Mouse (Mus musculus) stomach, embryonic 16.5 days (tissue): Measurements from ENCODE around the gene Mapk8ip3. TPM values are rescaled to one million over a fixed set of nuclear protein-coding genes. Genes with fewer than 3 reads are reported as not detected.

Experiments used
- ATAC-seq: fragments of 200-750 bp; cut with Nextera tagmentation; 2 replicates; pipeline ENCODE4 v1.8.0; 2017; ENCODE audit warnings: moderate number of reproducible peaks, moderate TSS enrichment; ENCODE audit not compliant: insufficient read depth, low FRiP score
- H3K27ac ChIP-seq: fragments of 300-500 bp; sonication (generic); 2 replicates; pipeline ENCODE4 v1.5.1; 2014; ENCODE audit warnings: low read length
- H3K27me3 ChIP-seq: fragments of 300-500 bp; sonication (generic); 2 replicates; pipeline ENCODE4 v1.6.1; 2014; ENCODE audit warnings: low read length, control low read depth, mixed read lengths; ENCODE audit not compliant: control insufficient read depth, insufficient read depth
- H3K36me3 ChIP-seq: fragments of 300-500 bp; sonication (generic); 2 replicates; pipeline ENCODE4 v1.6.1; 2014; ENCODE audit warnings: low read length; ENCODE audit not compliant: control insufficient read depth, insufficient read depth
- H3K4me1 ChIP-seq: fragments of 300-500 bp; sonication (generic); 2 replicates; pipeline ENCODE4 v1.6.1; 2014; ENCODE audit warnings: low read length, control low read depth, mixed read lengths; ENCODE audit not compliant: control insufficient read depth, insufficient read depth
- H3K4me2 ChIP-seq: fragments of 300-500 bp; sonication (generic); 2 replicates; pipeline ENCODE4 v1.6.1; 2014; ENCODE audit warnings: low read depth, low read length, mixed read lengths
- H3K4me3 ChIP-seq: fragments of 300-500 bp; sonication (generic); replicated peaks from 2 replicates; pipeline ENCODE4 v1.5.1; 2014; ENCODE audit warnings: mild to moderate bottlenecking, low read length
- H3K9ac ChIP-seq: fragments of 300-500 bp; sonication (generic); 2 replicates; pipeline ENCODE4 v1.6.1; 2014; ENCODE audit warnings: low read length
- H3K9me3 ChIP-seq: fragments of 300-500 bp; sonication (generic); replicated peaks from 2 replicates; pipeline ENCODE4 v1.6.1; 2016; ENCODE audit warnings: low read length, control low read depth; ENCODE audit not compliant: control insufficient read depth
- WGBS: fragments of 180-500 bp; shearing (Covaris S2); extraction: QIAGEN DNeasy Blood & Tissue Kit; methylation state at CpG from one replicate; pipeline ENCODE4 v1.1.7; 2014; 5-methylcytosine and 5-hydroxymethylcytosine counted together
- polyA plus RNA-seq: library from polyadenylated mRNA; unstranded; fragments of >200 nt; fragmentation: Nextera tagmentation; extraction: Ambion mirVana; gene quantifications from 2 replicates; pipeline ENCODE4 v1.2.1, GENCODE M21; 2015

The Mapk8ip3 gene
- polyA plus RNA-seq, 1 experiment from 2014 or later = 33.4 TPM

GRCm38 (mm10) chr17:24888862-24889261 is 47.9 kb downstream of the Mapk8ip3 start:
- Histone ChIP-seq H3K27ac (no peak overlapping the region), H3K27me3 (no peaks in the 10 kb centered on the region), H3K9ac (no peak overlapping the region), H3K9me3 (no peaks in the 10 kb centered on the region), H3K4me2 (no peak overlapping the region), H3K36me3 (peaks cover 14% of the 10 kb centered on the region), H3K4me1 (peaks cover 21% of the 10 kb centered on the region), H3K4me3 (no peak overlapping the region)
- ATAC-seq = no peak
- 86% methylated on average over 3 of the region's 3 CpGs for WGBS

DNA sequence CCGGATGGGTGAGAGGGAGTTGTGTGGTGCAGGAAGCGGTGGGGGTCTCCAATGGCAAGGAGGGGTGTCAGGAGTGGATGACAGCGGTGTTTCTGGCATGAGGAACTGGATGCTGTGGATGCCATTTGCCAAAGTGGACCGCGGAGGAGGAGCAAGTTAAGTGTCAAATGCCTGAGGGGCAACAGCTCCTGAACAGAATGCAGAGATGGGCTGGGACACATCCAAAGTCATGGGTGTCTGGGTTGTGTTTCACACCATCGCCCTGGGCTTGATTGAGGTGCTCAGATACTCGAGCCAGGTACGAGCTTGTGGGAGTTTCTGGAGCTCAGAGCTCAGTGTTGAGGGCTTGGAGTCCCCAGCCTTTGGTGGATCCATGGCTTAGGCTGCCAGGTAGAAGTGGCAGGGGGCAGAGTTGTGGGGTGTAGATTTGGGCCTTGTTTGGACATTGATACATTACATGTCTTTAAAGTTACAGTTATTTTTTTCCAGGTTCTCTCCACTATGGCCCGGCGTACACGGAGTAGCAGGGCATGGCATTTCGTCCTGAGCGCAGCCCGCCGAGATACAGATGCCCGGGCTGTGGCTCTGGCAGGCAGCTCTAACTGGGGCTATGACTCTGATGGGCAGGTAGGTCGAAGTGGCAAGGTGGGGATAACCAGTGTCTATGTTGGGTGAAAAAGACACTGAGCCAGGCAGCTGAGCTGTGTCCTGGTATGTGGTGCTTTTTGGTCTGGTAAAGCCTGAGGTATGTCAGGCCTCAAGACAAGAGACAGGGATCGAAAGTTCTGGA is 49.3 kb downstream of the Mapk8ip3 start:
- H3K27me3 ChIP-seq = no peaks in the 10 kb centered on the region
- peaks cover 8% of the 10 kb centered on the region; the same call in 1 of the 2 replicates for H3K36me3 ChIP-seq
- WGBS = 60% methylated on average over 18 of the region's 18 CpGs
- ATAC-seq = no peak
- peaks cover 18% of the 10 kb centered on the region for H3K4me1 ChIP-seq
- peak overlapping the region; percentile 90 for H3K9ac ChIP-seq
- H3K4me2 ChIP-seq = peak overlapping the region; percentile 98
- H3K4me3 ChIP-seq = peak overlapping the region; percentile 94
- no peak overlapping the region for H3K27ac ChIP-seq
- no peaks in the 10 kb centered on the region for H3K9me3 ChIP-seq

DNA sequence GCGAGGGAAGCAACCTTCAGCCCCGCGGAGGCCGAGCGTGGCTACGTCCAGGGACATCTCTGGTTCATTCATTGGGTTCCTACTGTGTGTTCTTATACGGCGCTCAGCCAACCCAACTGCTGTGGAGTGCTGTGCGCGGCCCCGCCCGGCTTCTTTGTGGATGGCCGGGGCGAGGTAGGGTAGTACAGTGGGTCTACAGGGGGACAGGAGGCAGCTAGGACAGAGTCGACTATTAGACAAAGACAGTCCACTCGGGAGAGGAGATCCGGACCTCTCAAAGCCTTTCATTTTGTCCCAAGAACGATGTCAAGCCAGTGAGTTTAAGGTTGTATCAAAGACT is 49.9 kb downstream of the Mapk8ip3 start:
- peak overlapping the region; percentile 64 for H3K27ac ChIP-seq
- no peaks in the 10 kb centered on the region for H3K27me3 ChIP-seq
- peaks cover 18% of the 10 kb centered on the region for H3K4me1 ChIP-seq
- no peaks in the 10 kb centered on the region for H3K9me3 ChIP-seq
- peak overlapping the region; percentile 90 for H3K9ac ChIP-seq
- peak overlapping the region; percentile 94 for H3K4me3 ChIP-seq
- H3K36me3 ChIP-seq = peaks cover 8% of the 10 kb centered on the region; the same call in 1 of the 2 replicates
- peak overlapping the region; percentile 98 for H3K4me2 ChIP-seq
- WGBS = 1% methylated on average over 18 of the region's 18 CpGs
- peak; percentile 6; the same call in 1 of the 2 replicates for ATAC-seq

GRCm38 (mm10) chr17:24886134-24886931 is 50.4 kb downstream of the Mapk8ip3 start, which contains the start of the genes Nubp2 and Spsb3:
Gene Nubp2 (minus strand): TSS chr17:24886349.
Gene Spsb3 (plus strand): TSS chr17:24886643.
- peaks cover 8% of the 10 kb centered on the region; the same call in 1 of the 2 replicates for H3K36me3 ChIP-seq
- ATAC-seq = peak; percentile 97
- under 1% methylated on average over 69 of the region's 69 CpGs for WGBS

DNA sequence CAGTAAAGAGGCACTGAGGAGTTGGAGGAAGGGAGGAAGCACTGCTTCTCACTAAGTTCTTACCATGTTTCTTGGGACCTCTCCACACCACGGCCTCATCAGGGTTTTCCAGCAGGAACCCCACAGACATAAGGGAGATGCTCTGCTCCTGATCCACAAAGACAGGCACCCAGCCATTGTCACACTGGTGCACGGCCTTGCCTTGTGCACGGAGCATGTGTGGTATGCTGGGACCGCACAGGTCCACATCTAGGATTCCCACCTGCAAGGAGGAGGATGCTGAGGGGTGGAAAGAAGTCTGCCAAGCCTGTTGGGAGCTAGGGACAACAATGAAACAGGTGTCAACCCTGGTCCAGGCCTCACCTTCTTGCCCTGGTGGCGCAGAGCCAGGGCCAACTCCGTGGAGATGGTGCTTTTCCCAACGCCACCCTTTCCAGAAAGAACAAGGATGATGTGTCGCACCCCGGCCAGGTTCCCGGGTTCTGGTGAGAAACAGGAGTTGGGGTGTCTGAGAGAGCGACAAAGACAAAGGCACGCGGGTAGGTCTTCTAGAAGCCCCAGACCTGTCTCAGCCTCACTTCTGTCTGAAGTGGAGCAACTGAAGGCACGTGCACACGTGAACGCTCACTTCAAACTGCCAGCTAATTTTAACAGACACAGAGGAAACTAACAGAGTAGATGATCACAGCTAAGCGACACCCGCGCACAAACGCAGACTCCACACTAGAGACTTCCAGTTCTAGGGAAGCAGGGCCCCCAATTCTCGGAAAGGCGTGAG is 51.2 kb downstream of the Mapk8ip3 start:
- no peak for ATAC-seq
- Histone ChIP-seq H3K4me1 (peaks cover 18% of the 10 kb centered on the region), H3K27ac (no peak overlapping the region), H3K36me3 (no peaks in the 10 kb centered on the region; the same call in 1 of the 2 replicates), H3K9ac (peak overlapping the region; percentile 71), H3K4me3 (peak overlapping the region; percentile 81), H3K27me3 (no peaks in the 10 kb centered on the region), H3K4me2 (peak overlapping the region; percentile 63), H3K9me3 (no peaks in the 10 kb centered on the region)
- WGBS = 21% methylated on average over 22 of the region's 22 CpGs

More at GRCm38 (mm10) chr17:24886134-24886931, 50.4 kb downstream of the Mapk8ip3 start, which contains the start of the genes Nubp2 and Spsb3:
- peak within 1 kb of the TSS; percentile 64 for H3K27ac ChIP-seq
- H3K4me3 ChIP-seq = peak within 1 kb of the TSS; percentile 94
- H3K4me2 ChIP-seq = peak within 1 kb of the TSS; percentile 98
- H3K4me1 ChIP-seq = peaks cover 18% of the 10 kb centered on the region
- H3K9me3 ChIP-seq = no peaks in the 10 kb centered on the region
- peak within 1 kb of the TSS; percentile 90 for H3K9ac ChIP-seq
- H3K27me3 ChIP-seq = no peaks in the 10 kb centered on the region

DNA sequence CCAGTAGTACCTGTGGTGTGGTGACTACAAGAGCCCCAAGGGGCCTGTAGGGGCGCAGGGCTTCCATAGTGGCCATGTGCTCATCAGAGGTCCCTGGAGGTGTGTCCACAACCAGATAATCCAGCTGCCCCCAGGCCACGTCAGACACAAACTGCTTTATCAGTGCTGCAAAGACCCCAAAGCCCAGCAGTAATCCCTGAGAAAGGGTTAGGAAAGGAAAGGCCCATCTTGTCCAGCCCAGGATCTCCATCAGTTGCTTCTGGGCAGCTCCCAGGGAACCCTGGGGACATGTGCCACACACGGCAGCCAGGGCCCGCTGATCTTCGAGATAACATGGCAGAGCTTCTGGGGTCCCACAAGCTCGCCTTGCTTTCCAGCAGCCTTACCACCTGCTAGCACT is 52.4 kb downstream of the Mapk8ip3 start:
- no peak for ATAC-seq
- H3K27ac ChIP-seq = no peak overlapping the region
- H3K4me3 ChIP-seq = no peak overlapping the region
- H3K4me1 ChIP-seq = peaks cover 18% of the 10 kb centered on the region
- no peak overlapping the region for H3K9ac ChIP-seq
- no peak overlapping the region for H3K4me2 ChIP-seq
- H3K36me3 ChIP-seq = no peaks in the 10 kb centered on the region; the same call in 1 of the 2 replicates
- 84% methylated on average over 6 of the region's 6 CpGs for WGBS
- H3K9me3 ChIP-seq = no peaks in the 10 kb centered on the region
- H3K27me3 ChIP-seq = no peaks in the 10 kb centered on the region

- Histone ChIP-seq H3K27me3 (no peaks in the 10 kb centered on the region), H3K4me3 (no peak overlapping the region), H3K36me3 (no peaks in the 10 kb centered on the region; the same call in 1 of the 2 replicates), H3K9me3 (no peaks in the 10 kb centered on the region), H3K27ac (no peak overlapping the region), H3K9ac (no peak overlapping the region), H3K4me1 (peaks cover 12% of the 10 kb centered on the region), H3K4me2 (no peak overlapping the region)
- ATAC-seq = no peak
- WGBS = 45% methylated on average over 7 of the region's 7 CpGs
Observed at GRCm38 (mm10) chr17:24881738-24882440, 54.9 kb downstream of the Mapk8ip3 start.

- peak overlapping the region; percentile 66 for H3K9ac ChIP-seq
- H3K36me3 ChIP-seq = no peaks in the 10 kb centered on the region
- H3K9me3 ChIP-seq = no peaks in the 10 kb centered on the region
- peak; percentile 18; the same call in 1 of the 2 replicates for ATAC-seq
- no peaks in the 10 kb centered on the region for H3K27me3 ChIP-seq
- WGBS = 65% methylated on average over 8 of the region's 8 CpGs
- peaks cover 6% of the 10 kb centered on the region; the same call in 1 of the 2 replicates for H3K4me1 ChIP-seq
- H3K4me2 ChIP-seq = peak overlapping the region; percentile 44; the same call in 1 of the 2 replicates
- peak overlapping the region; percentile 3; the same call in 1 of the 2 replicates for H3K4me3 ChIP-seq
- peak overlapping the region; percentile 46; the same call in 1 of the 2 replicates for H3K27ac ChIP-seq
Observed at GRCm38 (mm10) chr17:24878531-24878930, 58.2 kb downstream of the Mapk8ip3 start.
